Mouse (Mus musculus) kidney, postnatal 4 days (tissue): ENCODE measurements around the gene Gtdc1.

ENCODE experiments used
- DNase-seq, 2 experiments: peaks; one replicate each; pipeline ENCODE4 v3.0.0; 2021; ENCODE audit warnings: mixed read lengths in 2 of 2

Gene Gtdc1

DNA sequence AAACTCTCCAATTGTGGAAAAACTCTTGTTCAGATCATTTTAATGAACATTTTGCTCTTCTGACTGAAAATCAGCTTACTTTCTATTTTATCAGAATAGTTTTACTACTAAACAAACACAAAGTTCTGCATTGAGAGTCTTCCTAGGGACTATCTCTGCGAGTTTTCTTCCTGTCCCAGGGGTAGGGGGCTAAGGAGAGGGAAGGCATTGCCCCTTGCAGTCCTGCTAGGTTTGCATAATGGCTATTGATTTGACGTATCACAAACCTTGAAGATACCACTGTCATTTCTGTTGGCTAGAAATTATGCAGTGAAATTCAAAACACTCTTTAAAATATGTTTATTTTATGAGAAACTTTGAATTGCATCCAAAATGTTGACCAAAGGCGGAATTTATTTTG lies 355.6 kb downstream of the Gtdc1 start:
- DNase-seq = no peak

DNA sequence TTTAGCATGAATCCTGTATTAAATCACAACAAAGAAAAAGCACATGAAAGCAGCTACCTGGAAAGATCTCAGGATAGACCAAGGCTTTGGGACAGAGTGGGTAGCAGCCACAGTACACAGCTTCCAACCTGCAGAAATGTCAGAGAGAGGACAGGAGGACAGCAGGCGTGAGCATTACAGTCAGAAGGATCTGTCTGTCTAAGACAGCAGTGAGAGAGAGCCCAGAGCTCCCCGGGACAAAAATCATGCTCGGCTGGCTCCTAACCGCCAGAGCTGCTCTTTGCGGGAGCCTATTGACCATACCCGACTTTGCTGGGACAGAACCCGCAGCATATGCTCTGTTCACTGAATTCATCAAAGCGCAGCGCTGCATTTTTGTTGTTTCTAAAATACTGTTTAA lies 356.3 kb downstream of the Gtdc1 start:
- DNase-seq = peak; percentile 36 to 51

DNA sequence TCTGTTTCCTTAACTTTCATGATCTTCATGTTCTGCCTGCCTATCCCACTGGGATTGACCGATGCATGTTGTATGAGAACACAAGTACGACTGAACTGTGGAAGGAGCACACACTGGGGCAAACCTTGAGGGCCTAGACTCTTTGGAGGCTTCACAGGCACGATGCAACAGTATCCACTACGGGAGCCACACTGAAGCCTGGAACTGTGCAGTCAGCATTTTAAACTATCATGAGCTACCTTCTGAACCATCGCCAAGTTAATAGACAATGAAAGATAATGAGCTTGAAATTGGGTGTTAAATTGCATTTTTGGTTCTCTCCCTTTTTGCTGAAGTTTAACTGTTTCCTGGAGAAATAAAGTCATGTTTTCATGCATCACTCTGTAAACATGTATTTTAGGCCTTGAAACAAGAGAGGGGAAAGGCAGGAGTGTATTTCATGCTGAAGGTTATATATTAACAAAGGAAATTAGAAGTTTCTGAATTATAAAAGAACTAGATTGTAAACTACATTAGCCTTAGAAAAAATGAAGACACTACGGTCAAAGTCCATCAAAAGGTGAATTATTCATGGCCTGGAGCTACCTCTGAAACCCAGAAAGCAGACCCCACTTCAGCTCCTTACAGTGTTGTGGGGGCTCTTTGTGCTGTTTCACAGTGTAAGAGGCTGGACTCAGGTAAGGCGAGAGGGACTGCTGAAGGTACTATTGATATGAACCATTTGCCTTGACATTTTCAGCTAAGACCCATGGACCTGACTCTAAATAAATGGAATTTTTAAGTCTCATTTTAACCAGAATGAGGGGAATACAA lies 358.1 kb downstream of the Gtdc1 start:
- DNase-seq = peak in 1 of 2 experiments; percentile 39

DNA sequence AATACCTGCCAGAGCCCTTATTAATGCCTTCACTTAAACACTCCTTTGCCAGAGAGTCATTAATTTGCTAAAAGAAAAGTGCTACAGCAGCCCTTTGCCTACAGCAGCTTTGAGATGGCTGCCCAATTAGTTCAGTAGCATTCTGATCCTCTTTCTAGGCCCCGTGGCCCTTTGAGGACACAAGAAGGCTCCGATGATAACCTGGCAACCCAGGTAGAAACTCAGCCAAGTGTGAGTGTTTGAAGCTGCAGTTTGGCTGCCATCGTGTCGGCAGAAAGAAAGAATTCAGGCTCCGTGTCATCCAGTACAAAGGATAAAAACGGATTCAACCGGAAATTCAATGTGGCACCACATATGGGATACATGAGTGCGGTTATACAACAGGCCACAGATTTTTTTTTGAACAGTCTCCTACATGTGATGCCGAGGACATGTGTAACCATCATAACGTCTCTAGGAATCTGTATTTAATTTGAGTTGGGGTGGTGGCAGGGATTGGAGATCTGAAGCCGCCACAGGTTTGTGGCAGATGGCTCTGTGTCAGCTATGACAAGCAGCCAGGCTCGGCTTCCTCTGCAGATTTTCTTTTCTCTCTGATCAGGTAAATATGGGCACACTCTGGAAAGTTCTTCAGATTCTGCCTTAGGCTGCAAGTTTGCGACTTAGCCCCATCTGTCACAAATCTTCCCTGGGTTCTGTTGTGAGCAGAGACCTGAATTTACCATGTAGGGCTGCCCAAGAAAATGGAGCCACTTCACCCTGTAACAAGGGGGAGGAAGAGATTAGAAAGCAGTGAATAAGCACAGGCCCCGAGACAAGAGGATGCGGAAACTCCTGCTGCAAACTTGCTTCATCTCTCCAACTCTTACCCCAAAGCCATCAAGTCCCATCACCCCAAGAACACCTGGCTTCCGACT lies 362.4 kb downstream of the Gtdc1 start:
- DNase-seq = no peak

DNA sequence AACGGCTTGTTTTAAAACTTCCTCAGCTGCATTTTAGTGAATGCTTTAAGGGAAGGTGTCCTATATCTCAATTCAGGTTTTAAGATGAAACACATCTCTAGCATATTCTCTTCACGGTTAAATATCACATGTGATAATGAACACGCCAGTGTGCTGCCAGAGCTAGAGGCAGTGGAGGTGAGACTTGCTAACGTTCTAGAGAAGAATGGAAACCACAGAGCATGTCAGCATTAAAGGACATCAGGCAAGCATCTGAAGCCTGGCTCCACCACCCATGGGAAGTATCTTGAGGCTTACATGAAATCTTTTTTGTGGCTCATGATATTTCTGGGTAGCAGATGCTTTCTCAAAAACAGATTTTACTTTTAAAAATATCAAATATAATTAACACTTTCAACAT lies 365.7 kb downstream of the Gtdc1 start:
- DNase-seq = no peak

DNA sequence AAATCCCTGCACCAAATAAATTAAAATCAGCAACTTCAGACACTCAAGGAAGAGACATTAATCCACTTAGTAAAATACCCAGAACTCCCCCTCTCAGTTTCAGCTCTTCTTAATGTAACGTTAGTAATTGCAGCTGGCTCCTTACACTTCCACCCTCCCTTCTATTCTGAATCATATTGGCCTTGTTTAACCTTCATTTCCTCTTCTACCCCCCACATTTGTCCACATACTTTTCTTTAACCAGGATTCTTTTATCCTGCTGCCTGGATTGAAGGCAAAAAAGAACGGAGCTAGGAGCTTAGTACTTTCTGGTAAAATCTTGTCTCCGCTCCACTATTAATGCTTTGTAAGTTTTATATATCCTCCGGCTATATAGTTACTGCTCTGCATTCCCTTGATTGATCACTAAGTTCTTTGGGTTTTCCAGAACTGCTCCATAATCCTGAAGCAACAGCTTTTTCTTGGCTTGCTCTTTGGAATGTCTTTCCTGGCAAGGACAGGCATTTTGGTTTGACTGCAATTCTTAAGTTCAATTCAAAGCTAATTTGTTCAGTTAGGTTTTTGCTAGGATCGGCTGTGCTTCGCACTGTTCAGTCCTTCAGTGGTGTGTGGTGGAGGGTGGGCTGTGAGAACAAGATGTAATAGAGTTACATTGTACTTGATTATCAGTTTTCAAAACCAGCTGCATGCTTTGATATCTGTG lies 368.1 kb downstream of the Gtdc1 start:
- peak; percentile 36 to 38 for DNase-seq

DNA sequence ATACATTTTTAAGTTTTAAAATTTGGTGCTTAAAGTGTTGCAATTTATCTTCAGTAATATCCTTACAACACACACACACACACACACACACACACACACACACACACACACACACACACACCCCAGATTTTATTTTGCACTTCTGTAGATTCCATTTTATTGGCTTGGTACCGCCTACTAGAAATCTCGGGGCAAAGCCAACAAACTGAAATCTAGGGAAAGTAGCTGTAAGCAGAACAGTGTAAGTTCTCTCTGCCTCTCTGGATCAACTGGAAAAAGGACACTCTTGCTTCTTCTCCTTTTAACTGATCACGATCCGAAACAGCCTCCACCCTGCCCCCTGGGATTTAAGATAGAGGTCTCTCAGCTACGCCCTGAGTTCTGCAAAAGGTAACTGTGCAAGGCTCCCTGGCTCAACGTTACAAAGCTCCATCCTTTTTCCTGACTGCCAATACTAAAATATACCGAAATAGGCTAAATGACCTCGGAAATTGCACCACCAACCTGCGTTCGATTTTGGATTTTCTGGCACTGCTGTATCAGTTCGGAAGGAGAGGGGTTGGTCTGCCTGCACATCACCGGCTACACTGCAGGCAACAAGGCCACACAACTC lies 369.7 kb downstream of the Gtdc1 start:
- peak; percentile 25 to 44 for DNase-seq

DNA sequence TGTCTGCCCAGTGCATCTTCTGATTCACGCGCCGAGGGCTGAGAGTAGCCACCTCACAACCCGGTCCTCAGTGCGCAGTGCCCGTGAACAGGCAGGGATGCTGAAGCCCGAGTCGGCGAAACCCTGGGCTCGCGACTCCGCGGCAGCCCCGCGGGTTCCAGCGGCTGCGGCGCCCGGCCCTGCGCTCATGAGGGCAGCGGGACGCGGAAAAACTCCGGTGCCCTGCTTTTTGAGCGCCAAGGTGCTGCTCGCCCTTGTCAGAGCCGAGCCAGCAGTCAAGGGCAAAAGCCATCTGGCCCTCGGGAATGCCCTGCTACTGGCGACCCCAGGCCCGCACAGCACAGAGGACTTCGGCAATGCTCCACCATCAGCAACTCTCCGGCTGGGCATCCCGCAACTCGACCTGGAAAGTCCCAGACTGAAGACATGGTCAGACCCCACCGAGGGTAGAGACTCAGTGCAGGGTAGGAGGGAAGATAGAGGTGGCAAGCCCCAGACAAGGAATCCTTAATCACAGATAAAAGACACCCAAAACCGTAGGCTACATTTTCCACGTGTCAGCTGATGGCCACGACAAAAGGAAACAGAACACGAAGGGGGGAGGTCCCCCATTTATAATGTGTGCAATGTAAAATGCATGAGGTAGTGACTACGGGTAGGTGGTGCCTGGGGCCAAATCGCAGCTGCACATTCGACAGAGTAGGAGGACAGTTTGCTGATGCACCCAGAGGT lies 370.4 kb downstream of the Gtdc1 start:
- DNase-seq = peak; percentile 55 to 71

DNA sequence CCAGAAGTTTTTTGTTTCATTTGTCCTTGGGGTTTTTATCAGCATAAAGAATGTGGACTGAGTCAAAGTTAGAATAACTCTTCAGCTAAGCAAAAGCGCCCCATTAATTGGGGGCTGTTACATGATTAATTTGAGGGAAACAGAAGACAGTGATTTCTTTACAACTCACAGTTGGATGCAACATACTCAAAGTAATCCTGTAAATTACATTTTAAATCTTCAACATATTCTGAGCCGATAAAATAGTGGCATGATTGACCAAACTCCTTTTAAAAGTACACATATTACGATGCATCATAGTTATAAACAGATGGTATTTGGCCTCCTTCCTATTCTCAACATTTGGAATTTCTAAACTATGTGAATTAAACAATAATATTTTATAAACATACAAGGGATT lies 372.7 kb downstream of the Gtdc1 start:
- DNase-seq = no peak

DNA sequence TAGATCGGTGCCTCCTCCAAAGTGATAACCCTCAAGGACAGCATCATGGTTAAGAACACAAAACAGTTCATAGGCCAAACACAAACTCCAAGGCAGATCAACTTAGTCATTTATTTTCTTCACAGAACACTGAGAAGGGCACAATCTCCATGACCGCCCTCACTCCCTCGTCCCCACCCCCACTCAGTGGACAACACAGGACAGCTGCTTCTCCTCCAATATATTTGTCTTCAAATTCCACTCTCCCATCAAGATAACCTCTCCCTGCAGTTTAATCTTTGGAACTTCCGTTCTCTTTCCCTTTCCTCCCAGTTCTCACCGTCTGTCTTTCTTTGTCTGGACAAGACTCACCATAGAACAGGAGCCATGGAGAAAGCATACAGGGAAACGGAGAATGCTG lies 378.1 kb downstream of the Gtdc1 start:
- DNase-seq = peak; percentile 72 to 82

DNA sequence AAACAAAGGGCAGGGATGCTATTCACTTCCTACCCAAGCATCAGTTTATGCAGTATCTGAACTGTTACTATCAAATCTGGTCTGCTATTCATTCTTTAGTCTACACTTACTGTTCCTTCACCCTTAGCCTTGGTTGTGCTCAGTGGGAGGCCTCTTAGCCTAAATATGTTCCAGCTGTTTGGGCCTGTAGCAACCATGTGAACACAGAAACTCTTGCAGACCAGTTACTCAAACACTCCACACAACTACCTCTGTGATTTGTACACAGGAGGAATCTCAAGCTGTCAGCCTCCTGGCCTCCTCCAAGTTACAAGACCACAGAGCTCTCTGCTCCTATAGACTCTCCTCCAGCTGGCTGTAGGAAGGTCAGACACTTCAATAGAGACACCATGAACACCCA lies 384.7 kb downstream of the Gtdc1 start:
- no peak for DNase-seq

DNA sequence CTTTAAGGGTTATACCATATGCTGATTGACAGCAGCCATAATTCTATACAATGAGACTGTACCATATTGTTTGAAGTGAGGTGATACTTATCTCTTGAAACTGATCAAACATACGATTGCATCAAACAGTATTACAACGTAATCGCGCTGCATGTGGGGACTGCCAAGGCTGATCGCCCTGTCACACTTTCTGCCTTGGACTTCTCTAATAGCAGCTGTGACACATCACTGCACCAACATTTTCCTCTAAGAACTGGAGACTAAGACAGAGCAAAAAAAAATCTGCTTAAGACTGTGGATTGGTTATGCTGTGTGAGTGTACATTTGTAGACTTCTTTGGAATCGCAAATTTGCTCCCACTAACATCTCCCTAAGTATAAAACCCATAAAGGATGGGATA lies 385.7 kb downstream of the Gtdc1 start:
- no peak for DNase-seq

DNA sequence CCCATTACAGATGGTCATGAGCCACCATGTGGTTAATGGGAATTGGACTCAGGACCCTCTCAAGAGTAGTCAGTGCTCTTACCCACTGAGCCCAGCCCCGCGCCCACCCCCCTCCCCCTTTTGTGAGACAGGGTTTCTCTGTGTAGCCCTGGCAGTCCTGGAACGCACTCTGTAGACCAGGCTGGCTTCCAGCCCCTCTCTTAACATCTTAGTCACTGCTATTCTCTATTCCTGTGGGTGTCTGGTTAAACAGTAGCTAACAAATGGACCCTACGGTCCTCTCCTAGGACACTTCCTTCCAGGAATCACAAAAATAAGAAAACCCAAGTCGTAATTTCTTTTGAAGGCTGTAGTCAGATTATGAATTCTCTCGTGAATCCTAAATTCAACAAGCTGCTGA lies 386.6 kb downstream of the Gtdc1 start:
- DNase-seq = no peak

DNA sequence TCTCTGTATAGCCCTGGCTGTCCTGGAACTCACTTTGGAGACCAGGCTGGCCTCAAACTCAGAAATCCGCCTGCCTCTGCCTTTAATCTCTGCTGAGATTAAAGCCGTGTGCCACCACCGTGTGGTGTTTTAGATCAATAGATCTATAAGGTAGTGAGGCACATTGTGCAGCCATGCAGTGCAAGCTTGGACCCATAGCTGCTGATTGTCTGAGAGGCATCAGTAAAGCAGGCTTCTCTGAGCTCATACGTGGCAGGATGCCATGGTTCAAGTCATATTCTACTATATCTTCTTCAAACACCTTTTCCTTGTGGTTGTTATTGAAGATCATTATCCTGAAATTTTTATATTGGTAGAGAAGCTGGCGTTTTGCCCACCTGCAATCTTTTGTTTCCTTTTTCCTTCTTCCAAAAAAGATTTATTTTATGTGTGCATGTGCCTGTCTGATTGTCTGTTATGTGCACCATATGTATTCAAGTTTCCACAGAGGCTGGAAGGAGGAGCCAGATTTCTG lies 388.3 kb downstream of the Gtdc1 start:
- DNase-seq = no peak

DNA sequence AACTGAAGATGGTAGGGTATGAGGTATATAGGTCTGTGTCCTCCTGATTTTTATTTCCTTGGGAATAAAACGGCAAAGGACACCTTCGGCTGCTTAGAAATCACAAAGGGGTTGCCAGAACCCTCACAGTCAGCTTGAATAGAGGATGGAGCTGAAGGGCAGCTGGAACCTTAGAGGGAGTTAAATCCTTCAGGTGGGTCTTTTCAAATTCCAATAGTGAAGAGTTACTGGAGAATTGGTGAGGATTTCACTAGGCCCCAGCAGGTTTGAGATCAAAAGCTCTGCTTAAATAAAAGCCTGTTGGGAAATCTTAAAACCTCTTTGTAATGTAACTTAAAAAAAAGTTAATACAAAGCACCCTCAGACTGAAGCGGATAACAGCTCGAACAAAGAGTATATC lies 389.3 kb downstream of the Gtdc1 start:
- no peak for DNase-seq

DNA sequence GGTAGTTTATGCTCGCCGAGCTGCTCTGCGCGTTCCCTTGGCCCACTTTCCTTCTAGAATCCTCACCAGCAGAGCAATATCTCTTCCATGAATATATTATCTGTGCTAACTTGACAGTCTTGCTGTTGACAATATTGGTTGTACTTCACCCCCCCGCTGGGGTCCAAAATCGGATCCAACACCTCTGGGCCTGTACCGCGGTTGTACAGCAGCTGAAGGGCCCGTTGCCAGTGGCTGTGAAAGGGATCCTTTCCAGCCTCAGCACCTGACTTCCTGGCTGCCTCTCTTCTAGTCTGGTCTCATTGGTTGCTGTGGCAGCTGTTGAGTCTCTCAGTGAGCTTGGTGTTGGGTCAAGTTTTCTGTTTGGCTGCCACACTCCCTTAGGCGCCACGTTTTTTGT lies 391.7 kb downstream of the Gtdc1 start:
- DNase-seq = no peak

DNA sequence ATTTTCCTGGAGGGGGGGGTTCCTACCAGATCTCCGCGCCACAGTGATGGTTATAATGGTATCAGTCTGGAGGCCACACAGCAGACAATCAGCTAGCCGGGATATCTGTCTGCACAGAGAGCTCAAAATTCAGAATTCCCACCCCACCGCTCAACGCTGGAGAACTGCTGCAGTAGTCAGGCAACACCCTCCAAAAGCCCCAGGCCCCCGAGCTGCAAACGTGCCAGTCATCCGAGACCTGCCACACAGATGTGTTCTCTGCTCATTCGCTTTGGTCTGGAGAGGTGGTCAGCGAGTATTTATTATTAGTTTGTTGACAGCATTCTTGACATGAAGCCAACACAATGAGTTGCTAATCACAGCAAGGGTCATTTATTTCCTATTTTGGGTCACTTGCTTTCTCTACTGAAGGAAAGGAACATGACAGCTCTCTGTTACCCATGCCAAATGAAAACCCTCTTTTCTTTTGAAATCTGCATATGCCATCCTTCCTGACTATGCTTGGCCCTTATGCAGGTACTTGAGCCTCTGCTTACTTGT lies 392.3 kb downstream of the Gtdc1 start:
- no peak for DNase-seq

DNA sequence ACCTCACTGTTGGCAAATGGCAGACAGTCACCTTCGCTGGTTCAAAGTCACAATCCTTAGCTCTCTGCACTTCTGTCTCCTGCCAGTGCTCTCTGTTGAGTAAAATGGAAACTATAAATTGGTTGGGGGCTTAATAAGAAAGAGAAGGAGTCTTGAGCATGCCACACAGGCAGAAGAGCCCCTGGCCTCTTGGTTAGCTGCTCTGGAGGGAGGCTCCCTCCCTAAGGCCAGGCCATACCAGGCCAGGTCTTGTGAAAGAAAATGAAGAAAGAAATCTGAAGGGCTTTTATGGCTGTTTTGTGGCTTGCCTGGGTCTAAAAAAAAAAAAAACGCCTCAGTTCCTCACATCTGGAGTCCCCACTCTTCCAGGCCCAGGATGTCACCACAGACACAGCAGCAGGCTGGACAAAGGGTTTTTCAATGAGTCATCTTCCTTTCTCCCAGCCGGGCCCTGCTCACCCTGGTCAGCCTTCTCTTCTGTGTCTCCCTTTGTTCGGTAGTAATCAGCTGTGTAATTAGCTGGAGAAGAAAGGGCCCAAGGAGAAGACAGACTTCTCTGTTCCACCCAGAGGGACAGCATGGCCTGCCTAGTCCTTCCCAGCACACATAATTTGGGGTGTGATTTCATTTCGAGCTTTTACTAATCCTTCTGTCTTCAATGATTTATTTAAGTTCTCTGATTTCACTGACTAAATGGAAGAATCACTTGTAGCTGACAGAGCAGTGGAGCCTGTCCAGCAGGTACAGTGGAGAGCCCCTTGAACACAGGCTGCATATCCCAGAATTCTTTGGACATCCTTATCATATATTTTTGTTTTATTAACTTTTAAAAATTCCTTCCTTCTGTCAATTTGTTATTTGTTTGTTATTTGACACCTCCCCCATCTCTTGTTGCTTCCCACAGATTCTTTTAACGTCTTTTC lies 401.1 kb downstream of the Gtdc1 start:
- DNase-seq = peak; percentile 20 to 40

DNA sequence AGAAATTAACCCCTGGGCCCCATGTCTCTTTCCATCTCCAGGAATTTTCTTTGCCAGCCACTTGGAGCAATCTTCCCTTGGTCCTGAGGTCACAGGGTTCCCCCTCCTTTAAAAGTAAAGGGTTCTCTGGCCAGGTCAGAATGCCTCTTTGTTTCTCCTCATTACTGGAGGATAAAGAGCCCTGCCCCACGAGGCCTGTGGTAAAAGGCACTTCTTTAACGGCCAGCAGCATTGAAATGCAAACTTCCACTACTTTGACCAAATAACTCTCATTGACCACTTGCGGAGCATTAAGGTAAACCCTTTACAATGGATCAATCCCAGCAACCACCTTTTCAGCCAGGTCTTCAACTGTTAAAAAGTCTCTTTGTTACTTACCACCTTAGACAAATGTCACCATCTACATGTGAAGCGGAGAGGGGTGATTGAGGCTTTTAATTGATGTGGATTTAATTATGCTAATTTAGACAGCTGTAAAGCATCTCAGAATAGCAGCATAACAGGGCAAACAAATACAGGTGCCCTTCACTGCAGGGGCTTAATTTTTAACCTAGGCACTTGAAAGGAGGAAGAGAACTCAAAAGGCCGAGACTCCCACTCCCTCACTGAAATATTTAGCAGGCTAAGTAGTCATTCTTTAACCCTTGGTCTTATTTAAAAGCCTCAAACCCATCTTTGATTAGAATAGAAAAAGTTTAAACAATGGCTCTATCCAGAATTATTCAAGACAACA lies 402.1 kb downstream of the Gtdc1 start:
- DNase-seq = no peak

DNA sequence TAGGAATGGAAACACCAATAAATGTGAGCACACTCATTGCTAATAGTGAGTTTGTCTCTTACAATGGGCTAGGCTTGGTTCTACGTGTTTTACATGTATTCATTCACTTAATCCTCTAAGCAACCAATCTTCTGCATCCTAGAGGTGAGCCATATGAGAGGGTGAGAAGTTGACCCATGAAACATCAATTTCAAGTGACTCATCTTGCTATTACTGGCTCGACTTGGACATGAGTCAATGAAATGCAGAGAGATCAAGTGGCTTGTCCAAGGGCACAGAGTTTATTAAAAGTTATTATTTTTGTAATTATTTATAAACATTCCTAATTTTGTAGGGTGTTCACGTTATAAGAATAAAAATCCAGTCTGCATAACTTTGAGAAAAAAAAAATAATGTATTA lies 408.2 kb downstream of the Gtdc1 start:
- DNase-seq = no peak
